Mouse (Mus musculus) heart, adult 18-20 months (tissue): ENCODE measurements around the gene Cobl. TPM values are rescaled to one million over a fixed set of nuclear protein-coding genes. Genes with fewer than 3 reads are reported as not detected.

Source experiments
- DNase-seq, 2 experiments: peaks; one replicate each; pipeline ENCODE4 v3.0.0; 2021 to 2022; ENCODE audit warnings: mixed read lengths in 1 of 2
- total RNA-seq, 2 experiments: library from RNA; stranded (reverse); gene quantifications; 2 replicates each; pipeline ENCODE4 v1.2.3; 2021

The Cobl gene
- total RNA-seq, 2 experiments from 2014 or later: 19.1 to 21.2 TPM

GRCm38 (mm10) chr11:12382991-12383390 is 81.8 kb downstream of the Cobl start:
- no peak for DNase-seq

GRCm38 (mm10) chr11:12381096-12381495 is 83.7 kb downstream of the Cobl start:
- no peak for DNase-seq

- no peak for DNase-seq
Measured at GRCm38 (mm10) chr11:12376628-12377027, 88.1 kb downstream of the Cobl start.

- peak; percentile 72 to 90 for DNase-seq
Measured at GRCm38 (mm10) chr11:12373106-12374098, 91.4 kb downstream of the Cobl start.

- DNase-seq: no peak
Measured at GRCm38 (mm10) chr11:12370957-12371356, 93.8 kb downstream of the Cobl start.

- DNase-seq: peak in 1 of 2 experiments; percentile 14
Measured at GRCm38 (mm10) chr11:12367426-12368178, 97.2 kb downstream of the Cobl start.

GRCm38 (mm10) chr11:12359336-12360000 is 105.3 kb downstream of the Cobl start:
- DNase-seq: peak; percentile 81 to 82

GRCm38 (mm10) chr11:12358602-12359001 is 106.2 kb downstream of the Cobl start:
- no peak for DNase-seq

GRCm38 (mm10) chr11:12355681-12356080 is 109.1 kb downstream of the Cobl start:
- DNase-seq: peak; percentile 23 to 39

GRCm38 (mm10) chr11:12350986-12351546 is 113.7 kb downstream of the Cobl start:
- no peak for DNase-seq

GRCm38 (mm10) chr11:12350086-12350485 is 114.7 kb downstream of the Cobl start:
- no peak for DNase-seq

- no peak for DNase-seq
Measured at GRCm38 (mm10) chr11:12346486-12346885, 118.3 kb downstream of the Cobl start.

GRCm38 (mm10) chr11:12343686-12344085 is 121.1 kb downstream of the Cobl start:
- no peak for DNase-seq

GRCm38 (mm10) chr11:12340697-12341096 is 124.1 kb downstream of the Cobl start:
- DNase-seq: no peak

- DNase-seq: peak; percentile 78 to 91
Measured at GRCm38 (mm10) chr11:12336145-12336544, 128.6 kb downstream of the Cobl start.

- peak; percentile 26 to 28 for DNase-seq
Measured at GRCm38 (mm10) chr11:12331997-12332396, 132.8 kb downstream of the Cobl start.

GRCm38 (mm10) chr11:12321445-12321844 is 143.3 kb downstream of the Cobl start:
- peak; percentile 34 to 65 for DNase-seq

- DNase-seq: no peak
Measured at GRCm38 (mm10) chr11:12319318-12319717, 145.4 kb downstream of the Cobl start.

- DNase-seq: peak; percentile 29 to 42
Measured at GRCm38 (mm10) chr11:12315670-12316069, 149.1 kb downstream of the Cobl start.

GRCm38 (mm10) chr11:12314278-12315043 is 150.3 kb downstream of the Cobl start:
- DNase-seq: peak; percentile 48 to 72

GRCm38 (mm10) chr11:12311419-12311818 is 153.3 kb downstream of the Cobl start:
- peak in 1 of 2 experiments; percentile 31 for DNase-seq
